Mouse (Mus musculus) left cerebral cortex, adult 8-10 months (tissue): ENCODE data around the gene Pfkp. TPM values are rescaled to one million over a fixed set of nuclear protein-coding genes. Genes with fewer than 3 reads are reported as not detected.

ENCODE experiments used
- DNase-seq, 2 experiments: peaks; one replicate each; pipeline ENCODE4 v3.0.0; 2022; ENCODE audit warnings: low spot score in 2 of 2
- total RNA-seq, 4 experiments: library from RNA; stranded (reverse); gene quantifications; 2 replicates each; pipeline ENCODE4 v1.2.4; 2022

The Pfkp gene
- total RNA-seq, 4 experiments from 2014 or later = 296 to 305 (median 299) TPM

- no peak for DNase-seq
These were observed 10.9 kb downstream of the Pfkp start for GRCm38 (mm10) chr13:6637534-6638124.

DNA sequence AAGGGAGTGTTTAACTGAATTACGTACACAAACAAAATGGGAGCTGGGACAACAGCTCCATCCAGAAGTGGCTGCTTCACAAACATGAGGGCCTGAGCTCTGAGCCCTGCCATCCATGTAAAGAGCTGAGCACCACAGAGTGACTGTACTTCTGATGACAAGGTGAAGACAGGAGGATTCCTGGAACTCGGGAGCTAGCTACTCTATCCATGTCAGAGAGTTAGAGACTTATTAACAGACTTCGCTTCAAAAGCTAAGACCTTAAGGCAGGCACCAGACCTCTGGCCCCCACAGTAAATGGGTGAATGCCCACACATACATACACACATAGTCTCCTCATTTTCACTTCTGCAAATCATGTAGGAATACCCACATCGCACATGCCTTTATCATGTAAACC, 11.6 kb downstream of the Pfkp start:
- DNase-seq = no peak

DNA sequence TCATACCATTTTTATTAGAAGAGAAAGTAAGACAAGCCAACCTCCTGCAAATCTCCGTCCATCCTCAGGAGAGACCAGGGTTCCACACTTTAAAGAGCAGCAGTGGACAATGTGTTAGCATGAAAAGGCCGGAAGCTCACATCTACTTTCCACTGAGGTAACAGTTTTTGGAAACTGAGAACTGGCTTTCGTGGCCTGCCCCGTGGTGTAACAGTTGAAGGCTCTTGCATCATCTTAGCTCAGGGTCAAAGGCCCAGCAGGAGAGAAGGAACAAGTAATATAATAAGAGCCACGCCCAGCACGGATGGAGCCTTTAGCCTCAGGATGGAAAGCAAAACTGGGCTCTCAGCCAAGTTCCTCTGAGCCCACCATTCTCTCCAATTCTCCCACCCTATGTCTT, 12.1 kb downstream of the Pfkp start:
- no peak for DNase-seq

DNA sequence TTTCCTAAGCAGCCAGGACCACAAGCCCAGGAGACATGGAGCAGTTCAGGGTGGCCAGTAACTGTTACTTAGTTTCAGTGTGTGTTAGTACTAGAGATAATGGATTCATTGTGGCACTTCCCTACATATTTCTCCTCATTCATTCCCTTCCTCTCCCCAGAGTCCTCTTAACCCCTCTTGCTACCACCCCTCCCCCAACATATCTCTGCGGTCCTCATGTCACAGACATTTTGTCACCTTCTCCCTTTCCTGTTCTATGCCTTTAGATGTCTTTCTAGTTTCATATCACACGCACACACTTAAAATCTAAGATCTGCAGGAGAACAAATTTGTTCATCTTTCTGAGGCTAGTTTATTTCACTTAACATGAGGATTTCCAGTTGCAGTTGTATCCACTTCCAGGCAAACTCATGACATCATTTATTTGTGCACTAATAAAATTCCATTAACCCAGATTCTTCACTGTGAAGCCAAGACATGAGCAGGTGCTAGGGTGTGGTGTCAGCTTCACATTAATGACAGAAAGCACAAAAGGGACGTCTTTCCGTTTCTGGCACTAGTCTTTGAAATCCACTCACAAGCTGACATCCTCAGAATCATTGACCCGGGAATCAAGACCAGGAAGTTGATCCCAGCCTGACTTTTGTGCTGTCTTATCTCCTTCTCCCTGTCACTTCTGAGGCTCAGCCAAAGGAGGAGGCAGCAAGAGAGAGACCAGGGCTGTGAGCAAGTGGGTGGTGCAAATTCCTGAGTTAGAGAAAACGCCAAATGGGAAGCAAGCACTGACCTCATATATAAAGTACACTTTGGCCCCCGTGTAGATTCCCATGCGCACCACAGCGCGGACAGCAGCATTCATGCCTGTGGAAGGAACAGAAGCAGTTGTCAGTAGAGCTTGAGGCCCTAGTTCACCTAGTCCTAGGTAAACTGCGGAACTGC, 13.2 kb downstream of the Pfkp start:
- no peak for DNase-seq

DNA sequence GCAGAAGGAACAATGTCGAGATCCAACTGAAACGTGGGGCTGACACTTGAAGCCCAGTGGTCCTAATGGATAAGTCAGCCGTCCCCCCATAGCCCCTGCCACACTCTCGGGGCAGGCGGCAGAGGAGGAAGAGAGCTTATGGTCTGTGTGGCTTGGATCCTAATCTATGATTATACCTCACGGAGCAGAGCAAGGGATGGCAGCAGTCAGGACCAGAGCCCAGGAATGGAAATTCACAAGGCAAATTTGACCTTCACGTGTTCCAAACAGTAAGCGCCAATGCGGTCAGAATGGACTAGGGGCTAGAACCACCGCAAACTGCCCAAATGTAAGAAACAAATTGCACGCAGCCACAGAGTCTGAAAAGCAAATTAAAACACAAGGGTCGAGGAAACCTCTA, 14.5 kb downstream of the Pfkp start:
- DNase-seq = no peak

DNA sequence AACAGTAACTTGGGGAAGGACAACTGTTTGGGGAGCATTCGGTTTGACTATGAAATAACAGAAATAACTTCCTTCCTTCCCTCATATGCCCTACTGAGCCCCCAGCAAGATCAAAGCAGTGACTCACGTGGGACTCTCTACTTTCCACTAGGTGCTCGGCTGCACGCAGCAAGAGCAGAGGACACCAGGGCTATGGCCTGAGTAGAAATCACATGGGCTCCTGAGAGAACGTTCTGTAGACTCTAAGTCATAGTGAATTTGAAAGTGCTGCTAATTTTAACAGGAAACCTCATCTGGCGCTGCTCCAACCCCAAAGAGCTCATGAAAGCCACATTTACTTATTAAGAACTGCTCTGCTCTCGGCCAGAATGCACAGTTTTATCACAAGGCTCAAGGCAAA, 15.1 kb downstream of the Pfkp start:
- DNase-seq = peak in 1 of 2 experiments; percentile 44

GRCm38 (mm10) chr13:6632935-6633334, 15.6 kb downstream of the Pfkp start:
- DNase-seq = no peak

GRCm38 (mm10) chr13:6632513-6632912, 16.1 kb downstream of the Pfkp start:
- no peak for DNase-seq

- DNase-seq = no peak
These were observed 16.6 kb downstream of the Pfkp start for GRCm38 (mm10) chr13:6631772-6632510.

DNA sequence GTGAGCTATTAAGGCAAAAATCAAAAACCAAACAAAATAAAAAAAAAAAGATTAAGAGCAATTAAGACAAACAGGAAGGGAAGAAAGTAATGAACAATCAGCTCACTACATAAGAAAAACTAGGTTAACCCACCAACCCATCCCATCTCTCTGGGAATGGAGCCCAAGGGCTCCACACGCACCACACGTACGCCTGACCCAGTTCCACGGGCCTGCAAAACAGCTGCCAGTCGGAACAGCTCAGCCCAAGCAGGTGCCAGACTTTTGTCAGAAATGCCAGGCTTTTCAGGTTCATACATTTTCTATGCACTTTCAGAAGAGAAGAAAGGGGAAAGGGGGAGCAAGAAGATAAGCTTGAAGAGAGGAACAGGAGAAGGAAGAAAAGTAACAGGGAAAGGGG, 17.9 kb downstream of the Pfkp start:
- DNase-seq = peak in 1 of 2 experiments; percentile 50

DNA sequence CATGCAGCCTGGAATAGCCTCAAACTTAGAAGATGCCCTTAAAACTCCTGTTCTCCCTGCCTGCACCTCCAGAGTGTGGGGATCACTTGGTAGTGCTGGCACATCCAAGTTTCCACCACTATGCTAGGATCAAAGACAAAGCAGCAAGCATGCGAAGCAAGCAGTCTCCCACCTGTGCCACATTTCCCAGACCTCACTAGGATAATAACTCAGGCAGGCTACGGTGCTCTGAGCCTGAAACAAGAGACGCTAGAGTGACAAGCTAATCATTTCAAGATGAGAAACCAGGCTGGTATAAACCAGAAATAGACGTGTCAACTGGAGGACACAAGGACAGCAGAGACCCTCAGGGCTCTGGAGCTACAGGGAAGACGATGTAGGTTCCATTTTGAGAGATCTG, 18.6 kb downstream of the Pfkp start:
- no peak for DNase-seq

- no peak for DNase-seq
These were observed 19.4 kb downstream of the Pfkp start for GRCm38 (mm10) chr13:6628998-6629764.

GRCm38 (mm10) chr13:6628261-6628660, 20.3 kb downstream of the Pfkp start:
- DNase-seq = no peak

- DNase-seq = no peak
These were observed 21.2 kb downstream of the Pfkp start for GRCm38 (mm10) chr13:6627352-6627751.

DNA sequence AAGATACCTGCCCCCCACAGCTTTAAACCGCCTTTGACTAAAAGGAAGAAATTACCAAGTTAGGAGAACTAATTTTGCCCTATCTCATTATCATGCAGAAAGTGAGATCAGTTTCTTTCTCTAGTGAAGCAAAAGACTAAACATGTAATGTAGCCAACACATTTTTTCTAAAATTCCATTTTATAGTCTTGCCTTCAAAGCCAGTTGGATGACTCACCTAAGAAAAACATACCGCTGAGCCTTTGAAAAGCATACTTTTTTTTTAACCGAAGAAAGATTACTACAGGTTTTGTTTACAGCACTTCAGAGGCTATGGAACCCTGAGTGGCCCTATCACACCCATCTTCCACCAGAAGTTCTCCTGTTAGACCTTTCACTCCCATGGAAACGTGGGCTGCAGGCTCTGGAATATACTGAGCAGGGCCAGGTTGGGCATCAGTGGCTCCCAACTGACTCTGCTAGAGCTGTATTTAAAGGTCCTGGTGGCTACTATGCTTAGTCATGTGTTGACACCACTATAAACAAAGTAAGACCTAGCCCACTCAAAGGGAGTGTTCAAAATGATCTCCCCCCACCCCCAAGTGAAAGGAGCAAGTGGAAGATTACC, 22.0 kb downstream of the Pfkp start:
- no peak for DNase-seq

DNA sequence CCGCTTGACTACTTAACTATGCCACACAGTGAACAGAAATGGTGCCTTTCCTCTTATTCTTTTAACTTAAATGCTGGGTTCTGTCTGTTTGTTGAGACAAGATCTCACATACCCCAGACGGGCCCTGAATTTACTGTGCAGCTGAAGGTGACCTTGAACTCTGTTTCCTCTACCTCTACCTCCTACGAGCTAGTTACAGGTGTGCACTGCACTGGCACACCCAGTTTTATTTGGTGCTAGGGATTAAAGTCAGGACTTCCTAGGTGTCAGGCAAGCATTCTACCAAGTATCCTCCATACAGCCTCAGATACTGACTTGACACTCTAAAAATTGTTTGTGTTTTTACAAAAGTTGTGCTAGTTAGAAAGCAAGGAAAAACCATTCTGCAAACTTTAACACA, 22.6 kb downstream of the Pfkp start:
- no peak for DNase-seq

GRCm38 (mm10) chr13:6624604-6625003, 24.0 kb downstream of the Pfkp start:
- no peak for DNase-seq

- DNase-seq = no peak
These were observed 24.5 kb downstream of the Pfkp start for GRCm38 (mm10) chr13:6624121-6624520.

DNA sequence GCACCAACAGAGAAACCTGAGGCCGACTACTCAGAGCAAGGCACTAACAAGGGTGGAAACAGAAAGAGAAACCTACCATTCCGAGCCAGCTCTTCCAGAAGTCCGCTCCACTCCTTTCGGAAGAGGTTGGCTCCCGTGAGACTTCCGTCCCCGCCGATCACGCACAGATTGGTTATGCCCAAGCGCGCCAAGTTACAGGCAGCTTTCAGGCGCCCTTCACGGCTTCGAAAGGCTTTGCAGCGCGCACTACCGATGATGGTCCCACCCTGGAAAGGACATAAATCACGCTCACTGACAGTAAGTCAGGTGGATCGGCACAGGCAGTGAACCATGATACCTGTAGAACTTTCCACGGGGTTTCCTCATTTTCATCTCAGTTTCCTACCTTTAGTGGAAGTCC, 26.7 kb downstream of the Pfkp start:
- no peak for DNase-seq

GRCm38 (mm10) chr13:6620250-6620649, 28.3 kb downstream of the Pfkp start:
- DNase-seq = no peak

DNA sequence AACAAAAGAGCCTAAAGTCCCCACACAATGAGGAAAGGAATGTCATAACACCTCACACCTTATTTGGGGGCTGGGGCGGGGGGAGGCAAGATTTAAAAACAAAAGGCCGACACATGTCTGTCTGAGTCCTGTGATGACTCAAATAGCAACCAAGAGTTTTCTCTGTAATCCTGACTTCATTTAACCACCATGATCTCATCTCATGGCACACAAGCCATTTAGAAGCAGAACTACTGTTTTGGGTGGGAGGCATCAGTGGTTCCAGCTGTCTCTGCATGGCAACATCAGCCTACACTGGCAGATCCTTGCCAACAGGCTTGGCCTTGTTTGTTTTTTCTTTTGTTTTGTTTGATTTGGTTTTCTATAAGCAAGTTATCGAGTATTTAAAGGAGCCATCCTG, 29.9 kb downstream of the Pfkp start:
- DNase-seq = peak in 1 of 2 experiments; percentile 50
